In the genomic region with DNA sequence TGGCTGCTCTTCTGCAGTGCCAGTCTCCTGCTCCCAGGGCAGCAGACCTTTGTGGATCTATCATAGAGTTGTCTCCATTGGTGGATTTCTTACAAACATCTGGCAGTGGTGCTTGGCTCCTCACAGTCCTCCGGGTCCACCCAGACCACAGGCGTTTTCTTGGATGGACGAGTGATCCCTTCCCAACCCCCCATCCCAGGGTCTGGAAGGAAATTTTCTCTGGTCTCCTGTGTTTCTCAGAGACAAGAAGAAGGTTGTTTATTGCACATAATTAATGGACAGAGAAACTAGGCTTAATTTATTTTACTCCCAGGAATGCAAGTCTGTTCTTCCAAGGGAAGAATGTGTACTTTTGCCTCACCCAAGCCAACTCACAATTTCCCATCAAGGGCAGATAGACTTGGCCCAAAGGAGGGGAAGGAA, we compare ENCODE assay signal across 11 mouse cellular contexts.
DNase-seq lines count a peak whose midpoint lies in the region; ATAC-seq and TF ChIP-seq lines count a peak whose summit lies in the region.
"Had no signal": no experiment of that assay in that cellular context is flagged by ENCODE, and none has a peak within 500 bp of the region (broad histone marks: within the 10 kb centered on the region; RNA-seq: fewer than 3 reads in every experiment).

No protein-coding gene starts in this region.

- ATAC-seq in forebrain, embryonic 14.5 days: no peak
- no peak for ATAC-seq in forebrain, postnatal 0 days
- ATAC-seq in lung, embryonic 15.5 days (ENCODE audit: borderline replicate concordance, extremely low read depth, low FRiP score, low TSS enrichment): peak; percentile 44; the same call in 1 of the 2 replicates
- no peak for ATAC-seq in embryonic facial prominence, embryonic 15.5 days (ENCODE audit: insufficient number of reproducible peaks, low FRiP score, low TSS enrichment, low read depth)
- no peak for ATAC-seq in stomach, embryonic 14.5 days (ENCODE audit: insufficient number of reproducible peaks, insufficient read depth, low FRiP score, low read depth)
- no peak for ATAC-seq in CD4-positive, CD25-positive, alpha-beta regulatory T cell, adult 4 months

- no peak overlapping the region for H3K4me2 ChIP-seq in forebrain, embryonic 14.5 days (ENCODE audit: low read length)
- H3K4me2 ChIP-seq in forebrain, postnatal 0 days (ENCODE audit: low read depth): no peak overlapping the region
- H3K4me2 ChIP-seq in lung, embryonic 15.5 days: no peak overlapping the region
- no peak overlapping the region for H3K4me2 ChIP-seq in embryonic facial prominence, embryonic 15.5 days (replicated peaks)
- H3K4me2 ChIP-seq in stomach, embryonic 14.5 days (replicated peaks; ENCODE audit: low read depth, low read length): no peak overlapping the region
- H3K4me2 ChIP-seq: liver, embryonic 11.5 days had no signal

- WGBS in forebrain, embryonic 14.5 days: 93% methylated on average over 3 of the region's 3 CpGs
- 90% methylated on average over 3 of the region's 3 CpGs for WGBS in forebrain, postnatal 0 days
- WGBS in lung, embryonic 15.5 days: 49% methylated on average over 3 of the region's 3 CpGs
- 60% methylated on average over 3 of the region's 3 CpGs for WGBS in lung, adult 2 months
- WGBS in embryonic facial prominence, embryonic 15.5 days: 57% methylated on average over 3 of the region's 3 CpGs
- 27% methylated on average over 3 of the region's 3 CpGs for WGBS in stomach, embryonic 14.5 days

- 0 out of 2 replicates have a peak, but pooled peaks cover 3% of the 10 kb centered on the region for H3K4me1 ChIP-seq in forebrain, embryonic 14.5 days (ENCODE audit: control insufficient read depth, insufficient read depth, low read length)
- no peaks in the 10 kb centered on the region for H3K4me1 ChIP-seq in forebrain, postnatal 0 days (ENCODE audit: insufficient read depth)
- H3K4me1 ChIP-seq in lung, embryonic 15.5 days: peaks cover 38% of the 10 kb centered on the region
- H3K4me1 ChIP-seq in lung, adult 2 months (ENCODE audit: control insufficient read depth, insufficient read depth, low read length): no peaks in the 10 kb centered on the region; the same call in 1 of the 2 replicates
- peaks cover 22% of the 10 kb centered on the region for H3K4me1 ChIP-seq in embryonic facial prominence, embryonic 15.5 days
- H3K4me1 ChIP-seq in stomach, embryonic 14.5 days (ENCODE audit: control insufficient read depth, insufficient read depth, low read length): peaks cover 20% of the 10 kb centered on the region

- H3K36me3 ChIP-seq in forebrain, embryonic 14.5 days (ENCODE audit: control insufficient read depth, insufficient read depth, low read length): no peaks in the 10 kb centered on the region
- no peaks in the 10 kb centered on the region for H3K36me3 ChIP-seq in forebrain, postnatal 0 days (ENCODE audit: insufficient read depth)
- no peaks in the 10 kb centered on the region for H3K36me3 ChIP-seq in lung, embryonic 15.5 days
- no peaks in the 10 kb centered on the region for H3K36me3 ChIP-seq in embryonic facial prominence, embryonic 15.5 days
- no peaks in the 10 kb centered on the region for H3K36me3 ChIP-seq in stomach, embryonic 14.5 days (ENCODE audit: control insufficient read depth, insufficient read depth, low read length)

- no peak for TF ChIP-seq CTCF in forebrain, postnatal 0 days (IDR thresholded peaks at IDR 0.05; ENCODE audit: low read depth)
- no peak for TF ChIP-seq CTCF in lung, adult 2 months (IDR thresholded peaks at IDR 0.05; ENCODE audit: insufficient read depth, low read length)

- H3K4me3 ChIP-seq in forebrain, embryonic 14.5 days (ENCODE audit: low read depth, low read length): no peak overlapping the region
- no peak overlapping the region for H3K4me3 ChIP-seq in forebrain, postnatal 0 days (ENCODE audit: low read depth, low read length)
- H3K4me3 ChIP-seq in lung, embryonic 15.5 days: no peak overlapping the region
- no peak overlapping the region for H3K4me3 ChIP-seq in lung, adult 2 months (replicated peaks; ENCODE audit: extremely low read depth, low read depth, low read length)
- H3K4me3 ChIP-seq in embryonic facial prominence, embryonic 15.5 days (replicated peaks): no peak overlapping the region
- H3K4me3 ChIP-seq in stomach, embryonic 14.5 days (ENCODE audit: low read depth, low read length): no peak overlapping the region

- DNase-seq in forebrain, embryonic 14.5 days (ENCODE audit: low spot score): no peak
- no peak for DNase-seq in forebrain, postnatal 0 days
- no peak for DNase-seq in lung, adult 2 months
- DNase-seq in right cerebral cortex, postnatal 36 days (ENCODE audit: low spot score in 2 of 2): no peak
- DNase-seq: cerebellum, adult 18-20 months; right cerebral cortex, adult 18-20 months had no signal

- H3K9me3 ChIP-seq in forebrain, embryonic 14.5 days (replicated peaks; ENCODE audit: control insufficient read depth, low read length): no peaks in the 10 kb centered on the region
- no peaks in the 10 kb centered on the region for H3K9me3 ChIP-seq in forebrain, postnatal 0 days (ENCODE audit: low read length)
- H3K9me3 ChIP-seq in lung, embryonic 15.5 days: no peaks in the 10 kb centered on the region
- no peaks in the 10 kb centered on the region for H3K9me3 ChIP-seq in embryonic facial prominence, embryonic 15.5 days (replicated peaks)
- no peaks in the 10 kb centered on the region for H3K9me3 ChIP-seq in stomach, embryonic 14.5 days (ENCODE audit: control insufficient read depth, low read depth, low read length)

- no peak overlapping the region for H3K9ac ChIP-seq in forebrain, embryonic 14.5 days (ENCODE audit: low read length)
- no peak overlapping the region for H3K9ac ChIP-seq in forebrain, postnatal 0 days
- no peak overlapping the region for H3K9ac ChIP-seq in lung, embryonic 15.5 days
- H3K9ac ChIP-seq in embryonic facial prominence, embryonic 15.5 days: no peak overlapping the region
- H3K9ac ChIP-seq in stomach, embryonic 14.5 days (replicated peaks; ENCODE audit: low read depth, low read length): no peak overlapping the region

- peak overlapping the region; percentile 22; the same call in 1 of the 2 replicates for H3K27ac ChIP-seq in forebrain, embryonic 14.5 days (ENCODE audit: low read depth, low read length)
- no peak overlapping the region for H3K27ac ChIP-seq in forebrain, postnatal 0 days (ENCODE audit: low read depth, low read length)
- peak overlapping the region; percentile 69 for H3K27ac ChIP-seq in lung, embryonic 15.5 days
- H3K27ac ChIP-seq in embryonic facial prominence, embryonic 15.5 days (replicated peaks): peak overlapping the region; percentile 29
- H3K27ac ChIP-seq in stomach, embryonic 14.5 days (ENCODE audit: low read length): peak overlapping the region; percentile 7; the same call in 1 of the 2 replicates

- TF ChIP-seq POLR2A in lung, adult 2 months (IDR thresholded peaks at IDR 0.05; ENCODE audit: borderline replicate concordance, extremely low read depth, low read depth, low read length): no peak

- no peaks in the 10 kb centered on the region for H3K27me3 ChIP-seq in forebrain, embryonic 14.5 days (replicated peaks; ENCODE audit: control insufficient read depth, insufficient read depth, low read length)
- no peaks in the 10 kb centered on the region for H3K27me3 ChIP-seq in forebrain, postnatal 0 days (ENCODE audit: insufficient read depth, low read length)
- H3K27me3 ChIP-seq in lung, embryonic 15.5 days: no peaks in the 10 kb centered on the region
- H3K27me3 ChIP-seq in embryonic facial prominence, embryonic 15.5 days: no peaks in the 10 kb centered on the region
- H3K27me3 ChIP-seq in stomach, embryonic 14.5 days (ENCODE audit: control insufficient read depth, insufficient read depth, low read length): no peaks in the 10 kb centered on the region
